Mouse (Mus musculus) intestine, embryonic 15.5 days (tissue): Measurements from ENCODE around the gene Gm20388. TPM values are rescaled to one million over a fixed set of nuclear protein-coding genes. Genes with fewer than 3 reads are reported as not detected.
A peak's percentile ranks its signal among the peaks of the same experiment; 100 is the strongest.

Experiments used
- ATAC-seq: fragments of 200-750 bp; cut with Nextera tagmentation; 2 replicates; pipeline ENCODE4 v1.8.0; 2017; ENCODE audit warnings: moderate TSS enrichment, moderate library complexity
- H3K27ac ChIP-seq: fragments of 300-500 bp; sonication (generic); 2 replicates; pipeline ENCODE4 v1.5.1; 2015; ENCODE audit warnings: mild to moderate bottlenecking, inconsistent platforms
- H3K27me3 ChIP-seq: fragments of 300-500 bp; sonication (generic); replicated peaks from 2 replicates; pipeline ENCODE4 v1.6.1; 2015; ENCODE audit warnings: inconsistent platforms
- H3K36me3 ChIP-seq: fragments of 300-500 bp; sonication (generic); 2 replicates; pipeline ENCODE4 v1.6.1; 2015; ENCODE audit warnings: inconsistent platforms
- H3K4me1 ChIP-seq: fragments of 300-500 bp; sonication (generic); replicated peaks from 2 replicates; pipeline ENCODE4 v1.6.1; 2015; ENCODE audit warnings: inconsistent platforms
- H3K4me2 ChIP-seq: fragments of 300-500 bp; sonication (generic); replicated peaks from 2 replicates; pipeline ENCODE4 v1.6.1; 2015; ENCODE audit warnings: mild to moderate bottlenecking, inconsistent platforms
- H3K4me3 ChIP-seq: fragments of 300-500 bp; sonication (generic); replicated peaks from 2 replicates; pipeline ENCODE4 v1.5.1; 2015; ENCODE audit warnings: inconsistent platforms
- H3K9ac ChIP-seq: fragments of 300-500 bp; sonication (generic); 2 replicates; pipeline ENCODE4 v1.6.1; 2015; ENCODE audit warnings: inconsistent platforms
- H3K9me3 ChIP-seq: fragments of 300-500 bp; sonication (generic); 2 replicates; pipeline ENCODE4 v1.6.1; 2016; ENCODE audit warnings: inconsistent platforms
- WGBS: fragments of 180-500 bp; shearing (Covaris S2); methylation state at CpG from one replicate; pipeline ENCODE4 v1.1.7; 2015; 5-methylcytosine and 5-hydroxymethylcytosine counted together
- polyA plus RNA-seq: library from polyadenylated mRNA; unstranded; fragments of >200 nt; fragmentation: Nextera tagmentation; extraction: Ambion mirVana; gene quantifications from 2 replicates; pipeline ENCODE4 v1.2.1, GENCODE M21; 2015

Gene Gm20388
- polyA plus RNA-seq, 1 experiment from 2014 or later = not detected

DNA sequence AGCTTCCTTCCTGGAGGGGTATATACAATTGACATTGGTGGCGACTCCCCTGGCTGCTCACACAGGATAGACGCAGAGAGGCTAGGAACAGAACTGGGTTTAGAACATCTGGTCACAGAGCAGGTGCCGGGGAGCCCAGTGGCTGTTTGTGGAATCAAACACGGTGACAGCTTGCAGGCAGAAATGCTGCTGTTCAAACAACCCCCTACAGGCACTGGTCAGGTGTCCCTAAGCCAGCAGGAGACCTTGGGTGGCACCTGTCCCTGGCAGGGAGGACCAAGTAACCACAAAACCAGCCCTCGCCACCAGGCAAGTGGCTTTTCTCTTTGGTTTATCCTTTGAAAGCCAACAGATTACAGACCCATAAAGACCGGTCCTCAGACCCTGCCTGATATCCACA is 2761.3 kb downstream of the Gm20388 start:
- WGBS = 65% methylated on average over 6 of the region's 6 CpGs
- Histone ChIP-seq H3K27ac (no peak overlapping the region), H3K4me3 (no peak overlapping the region), H3K9ac (no peak overlapping the region), H3K27me3 (peaks cover 31% of the 10 kb centered on the region), H3K36me3 (no peaks in the 10 kb centered on the region), H3K4me1 (peaks cover 16% of the 10 kb centered on the region), H3K9me3 (no peaks in the 10 kb centered on the region), H3K4me2 (no peak overlapping the region)
- no peak for ATAC-seq

DNA sequence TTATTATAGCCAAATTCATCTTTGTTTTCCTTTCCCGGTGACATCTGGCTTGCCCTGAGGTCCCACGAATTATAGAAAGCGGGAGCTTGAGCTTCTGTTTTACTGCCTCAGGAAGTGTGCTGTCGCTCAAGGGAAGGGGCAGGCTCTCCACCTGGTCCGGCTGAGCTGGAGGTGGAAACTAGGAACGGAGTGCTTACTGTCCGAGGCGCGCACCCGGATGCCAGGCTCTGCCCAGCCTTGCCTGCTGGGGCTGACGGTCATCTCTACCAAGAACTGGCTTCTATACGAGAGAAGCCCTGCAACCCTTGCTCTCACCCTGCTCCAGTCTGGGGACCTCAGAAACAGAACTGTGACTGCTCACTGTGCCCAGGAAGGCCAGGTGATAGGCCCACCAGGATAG is 2763.3 kb downstream of the Gm20388 start:
- no peak for ATAC-seq
- Histone ChIP-seq H3K27me3 (peaks cover 51% of the 10 kb centered on the region), H3K36me3 (no peaks in the 10 kb centered on the region), H3K9ac (no peak overlapping the region), H3K27ac (no peak overlapping the region), H3K4me2 (no peak overlapping the region), H3K9me3 (no peaks in the 10 kb centered on the region), H3K4me1 (peaks cover 21% of the 10 kb centered on the region), H3K4me3 (no peak overlapping the region)
- WGBS = 70% methylated on average over 12 of the region's 12 CpGs

DNA sequence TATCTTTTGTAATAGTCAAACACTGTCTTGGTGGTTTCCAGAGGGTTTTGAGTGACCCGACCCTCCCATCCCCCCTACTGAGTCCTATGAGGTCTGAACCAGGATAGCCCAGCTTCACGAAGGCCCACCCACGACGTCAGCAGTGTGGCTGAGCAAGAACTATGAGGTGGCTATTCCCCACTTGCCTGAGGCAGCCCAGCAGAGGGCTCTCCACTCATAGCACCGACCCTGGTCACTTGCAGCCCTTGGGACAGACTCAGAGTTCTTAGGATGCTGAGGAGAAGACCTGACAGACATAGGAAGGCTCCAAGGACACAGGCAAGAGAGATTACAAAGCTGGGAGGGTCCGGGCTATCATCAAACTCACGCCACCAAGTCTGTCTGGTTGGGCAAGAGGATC is 2764.4 kb downstream of the Gm20388 start:
- no peaks in the 10 kb centered on the region for H3K36me3 ChIP-seq
- H3K27me3 ChIP-seq = peaks cover 60% of the 10 kb centered on the region
- H3K4me3 ChIP-seq = no peak overlapping the region
- no peak overlapping the region for H3K9ac ChIP-seq
- H3K27ac ChIP-seq = no peak overlapping the region
- H3K9me3 ChIP-seq = no peaks in the 10 kb centered on the region
- peaks cover 21% of the 10 kb centered on the region for H3K4me1 ChIP-seq
- H3K4me2 ChIP-seq = no peak overlapping the region
- 44% methylated on average over 7 of the region's 7 CpGs for WGBS
- ATAC-seq = no peak

DNA sequence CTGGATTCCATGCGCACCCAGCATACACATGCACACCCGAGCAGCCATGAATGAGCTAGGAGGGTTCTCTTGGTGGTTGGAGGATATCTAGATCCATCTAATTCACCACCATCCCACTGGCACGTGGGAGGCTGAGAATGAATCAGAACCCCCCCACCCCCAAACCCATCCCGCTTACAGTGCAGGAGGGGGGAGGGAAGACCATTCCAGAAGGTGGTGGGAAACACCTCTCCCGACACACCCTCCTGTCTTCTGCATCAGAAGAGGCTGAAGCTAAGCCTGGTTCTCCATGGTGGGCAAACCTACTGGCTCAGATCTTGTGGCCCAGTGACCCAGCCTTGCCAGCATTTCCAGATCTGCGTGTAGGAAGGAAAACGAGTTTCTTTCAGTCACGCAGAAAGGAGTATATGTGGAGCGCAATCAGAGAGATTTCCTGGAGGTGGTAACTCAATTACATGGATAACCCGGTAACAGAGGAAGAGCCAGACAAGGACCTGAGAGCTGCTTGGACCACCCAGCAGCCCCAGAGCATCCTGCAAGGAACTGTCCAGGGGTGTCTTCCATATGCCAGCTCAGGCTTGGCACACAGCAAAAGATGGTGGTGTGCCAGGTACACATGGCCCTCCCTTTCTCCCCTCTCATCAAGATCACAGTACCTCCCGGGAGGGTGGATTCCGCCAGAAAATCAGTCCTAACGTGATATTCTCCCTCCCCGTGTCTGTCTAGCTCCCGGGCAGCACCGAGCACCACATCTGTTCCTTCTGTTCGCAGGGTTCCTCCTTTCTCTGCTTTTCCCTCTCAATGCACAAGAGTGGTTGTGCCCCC is 2765.2 kb downstream of the Gm20388 start:
- H3K4me3 ChIP-seq = 0 out of 2 replicates have a peak overlapping the region, but pooled peaks have one; percentile 67
- H3K4me1 ChIP-seq = peaks cover 21% of the 10 kb centered on the region
- H3K9me3 ChIP-seq = no peaks in the 10 kb centered on the region
- no peak overlapping the region for H3K9ac ChIP-seq
- no peak for ATAC-seq
- no peaks in the 10 kb centered on the region for H3K36me3 ChIP-seq
- peak overlapping the region; percentile 97 for H3K4me2 ChIP-seq
- WGBS = 84% methylated on average over 17 of the region's 17 CpGs
- peaks cover 66% of the 10 kb centered on the region for H3K27me3 ChIP-seq
- H3K27ac ChIP-seq = no peak overlapping the region

DNA sequence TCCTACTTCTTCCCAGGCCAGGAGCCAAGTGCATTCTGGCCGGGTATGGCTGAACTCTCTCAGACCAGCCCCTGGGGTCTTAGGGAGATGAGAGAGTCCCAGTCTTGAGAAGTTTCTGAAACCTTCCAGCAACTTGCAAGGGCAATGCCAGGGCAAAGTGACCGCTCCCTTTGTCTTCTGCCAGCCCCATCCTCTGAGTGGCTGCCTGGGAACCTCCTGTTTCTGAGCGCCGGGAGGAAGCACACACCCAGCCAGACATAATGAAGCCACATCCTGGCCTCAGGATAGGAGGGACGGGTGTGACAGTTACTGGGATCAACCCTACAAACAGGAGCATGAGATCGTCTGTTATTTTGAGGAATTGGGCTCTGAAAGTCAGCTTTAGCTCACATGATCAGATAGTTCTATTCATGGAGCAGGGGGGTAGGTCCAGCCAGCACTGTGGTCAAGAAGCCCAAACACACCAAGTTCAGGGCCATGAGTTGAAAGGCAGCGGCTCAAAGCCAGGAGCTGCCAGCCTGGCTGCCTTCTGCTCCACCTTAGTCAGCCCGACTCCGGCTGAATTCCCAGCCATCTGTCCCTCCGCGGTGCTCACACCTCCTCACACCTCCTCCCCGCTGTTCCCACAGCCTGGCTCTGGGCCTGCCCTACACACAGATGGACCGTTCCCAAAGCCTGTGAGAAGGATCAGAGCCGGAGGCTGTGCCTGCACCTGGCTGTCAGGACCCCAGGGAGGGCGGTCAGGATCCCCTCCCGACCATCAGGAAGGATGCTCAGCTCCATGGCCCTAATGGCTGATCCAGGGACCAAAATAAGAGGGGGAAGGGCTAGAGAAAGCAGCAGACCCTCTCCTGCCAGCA is 2766.2 kb downstream of the Gm20388 start:
- peak; percentile 24; the same call in 1 of the 2 replicates for ATAC-seq
- H3K27me3 ChIP-seq = peaks cover 71% of the 10 kb centered on the region
- H3K9me3 ChIP-seq = no peaks in the 10 kb centered on the region
- H3K4me1 ChIP-seq = peaks cover 21% of the 10 kb centered on the region
- H3K4me2 ChIP-seq = peak overlapping the region; percentile 97
- no peaks in the 10 kb centered on the region for H3K36me3 ChIP-seq
- H3K27ac ChIP-seq = peak overlapping the region; percentile 48; the same call in 1 of the 2 replicates
- H3K4me3 ChIP-seq = peak overlapping the region; percentile 67
- WGBS = 13% methylated on average over 16 of the region's 16 CpGs
- peak overlapping the region; percentile 66 for H3K9ac ChIP-seq

DNA sequence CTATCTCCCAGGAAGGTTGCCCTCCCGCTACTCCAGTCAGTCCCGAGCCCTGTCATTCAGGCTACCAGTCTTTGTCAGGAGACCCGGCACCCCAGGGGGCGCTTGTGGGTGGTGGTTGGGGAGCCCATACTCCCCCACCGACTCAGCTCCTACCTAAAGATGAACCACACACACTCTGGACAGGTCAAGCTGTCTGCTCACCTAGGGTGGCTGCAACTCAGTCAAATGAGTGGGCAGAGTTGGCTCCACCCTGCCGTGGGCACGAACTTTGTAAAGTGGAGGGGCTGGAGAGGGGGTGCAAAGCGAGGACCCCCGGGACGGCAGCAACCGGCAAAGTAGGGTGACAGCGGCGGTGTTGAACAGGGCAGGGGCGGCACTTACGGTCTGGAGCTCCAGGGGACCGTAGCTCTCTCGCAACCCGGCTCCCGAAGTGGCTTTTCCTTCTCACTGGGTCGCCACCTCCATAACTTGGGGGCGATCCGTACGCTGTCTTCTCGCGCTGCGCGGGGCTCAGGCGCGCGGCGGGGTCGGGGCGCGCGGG is 2766.9 kb downstream of the Gm20388 start:
- ATAC-seq = peak; percentile 6; the same call in 1 of the 2 replicates
- H3K9me3 ChIP-seq = no peaks in the 10 kb centered on the region
- peak overlapping the region; percentile 97 for H3K4me2 ChIP-seq
- H3K27me3 ChIP-seq = peaks cover 67% of the 10 kb centered on the region
- 0 out of 2 replicates have a peak overlapping the region, but pooled peaks have one; percentile 48 for H3K27ac ChIP-seq
- peak overlapping the region; percentile 67 for H3K4me3 ChIP-seq
- H3K9ac ChIP-seq = peak overlapping the region; percentile 66
- H3K36me3 ChIP-seq = no peaks in the 10 kb centered on the region
- H3K4me1 ChIP-seq = peaks cover 21% of the 10 kb centered on the region
- WGBS = 2% methylated on average over 35 of the region's 35 CpGs

DNA sequence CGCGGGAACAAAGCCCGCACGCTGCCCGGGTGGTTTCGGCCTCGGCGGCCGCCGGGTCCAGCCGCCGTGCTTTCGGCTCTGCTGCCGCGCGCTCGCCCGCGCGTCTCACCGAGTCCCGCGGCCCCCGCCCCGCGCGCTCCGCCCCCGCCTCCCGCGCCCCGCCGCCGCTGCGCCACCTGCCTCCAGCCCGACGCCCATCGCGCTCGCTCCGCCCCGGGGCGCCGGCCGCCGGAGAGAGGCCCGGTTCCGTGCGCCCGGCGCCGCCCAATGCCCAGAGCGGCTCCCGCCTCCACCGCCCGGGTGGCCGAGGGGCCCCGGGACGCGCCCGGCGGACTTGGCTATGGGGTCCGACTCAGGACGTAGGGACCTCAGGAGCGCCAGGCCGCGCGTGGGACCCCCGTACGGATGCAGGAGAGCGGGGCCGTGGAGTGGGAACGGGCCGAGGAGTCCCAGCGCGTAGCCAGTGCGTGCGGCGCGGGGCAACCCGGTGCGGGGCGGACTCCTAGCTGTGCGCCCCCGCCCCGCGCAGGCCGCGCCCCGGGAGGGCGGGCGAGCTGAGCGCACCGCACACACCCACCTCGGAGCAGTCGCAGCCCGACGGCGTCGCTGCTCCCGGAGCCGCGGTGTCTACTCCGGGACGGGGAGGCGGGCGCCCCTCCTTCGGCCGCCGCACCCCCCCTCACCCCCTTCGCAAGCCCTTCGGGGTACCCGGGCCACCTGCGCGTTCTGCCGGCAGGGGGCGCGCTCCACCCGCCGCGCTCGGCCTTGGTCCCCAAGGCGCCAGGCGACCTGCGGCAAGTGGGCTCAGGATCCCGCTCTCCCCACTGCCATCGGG is 2767.6 kb downstream of the Gm20388 start:
- Histone ChIP-seq H3K9ac (peak overlapping the region; percentile 66), H3K4me1 (peaks cover 20% of the 10 kb centered on the region), H3K27me3 (peaks cover 61% of the 10 kb centered on the region), H3K9me3 (no peaks in the 10 kb centered on the region), H3K36me3 (no peaks in the 10 kb centered on the region), H3K4me3 (peak overlapping the region; percentile 67), H3K27ac (peak overlapping the region; percentile 57), H3K4me2 (peak overlapping the region; percentile 97)
- peak; percentile 90 for ATAC-seq
- under 1% methylated on average over 107 of the region's 127 CpGs for WGBS

DNA sequence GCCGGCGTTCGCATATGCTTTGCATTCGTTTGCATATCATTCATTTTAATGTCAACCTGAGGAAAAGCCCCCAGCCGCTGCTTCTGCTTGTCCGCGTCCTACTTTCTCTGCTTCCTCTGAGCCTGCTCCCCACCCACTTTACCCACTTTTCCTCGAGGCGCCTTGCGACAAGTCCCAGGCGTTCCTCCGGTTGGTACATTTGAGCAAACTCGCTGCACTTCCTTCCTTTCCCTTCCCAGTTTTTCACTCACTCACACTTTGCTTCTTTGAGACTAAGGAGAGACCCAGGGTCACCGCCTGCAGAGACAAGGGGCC is 2768.2 kb downstream of the Gm20388 start:
- peak overlapping the region; percentile 67 for H3K4me3 ChIP-seq
- H3K9me3 ChIP-seq = no peaks in the 10 kb centered on the region
- WGBS = 3% methylated on average over 14 of the region's 14 CpGs
- H3K4me1 ChIP-seq = peaks cover 19% of the 10 kb centered on the region
- H3K9ac ChIP-seq = no peak overlapping the region
- no peak for ATAC-seq
- peak overlapping the region; percentile 97 for H3K4me2 ChIP-seq
- no peaks in the 10 kb centered on the region for H3K36me3 ChIP-seq
- peak overlapping the region; percentile 57 for H3K27ac ChIP-seq
- peaks cover 61% of the 10 kb centered on the region for H3K27me3 ChIP-seq

DNA sequence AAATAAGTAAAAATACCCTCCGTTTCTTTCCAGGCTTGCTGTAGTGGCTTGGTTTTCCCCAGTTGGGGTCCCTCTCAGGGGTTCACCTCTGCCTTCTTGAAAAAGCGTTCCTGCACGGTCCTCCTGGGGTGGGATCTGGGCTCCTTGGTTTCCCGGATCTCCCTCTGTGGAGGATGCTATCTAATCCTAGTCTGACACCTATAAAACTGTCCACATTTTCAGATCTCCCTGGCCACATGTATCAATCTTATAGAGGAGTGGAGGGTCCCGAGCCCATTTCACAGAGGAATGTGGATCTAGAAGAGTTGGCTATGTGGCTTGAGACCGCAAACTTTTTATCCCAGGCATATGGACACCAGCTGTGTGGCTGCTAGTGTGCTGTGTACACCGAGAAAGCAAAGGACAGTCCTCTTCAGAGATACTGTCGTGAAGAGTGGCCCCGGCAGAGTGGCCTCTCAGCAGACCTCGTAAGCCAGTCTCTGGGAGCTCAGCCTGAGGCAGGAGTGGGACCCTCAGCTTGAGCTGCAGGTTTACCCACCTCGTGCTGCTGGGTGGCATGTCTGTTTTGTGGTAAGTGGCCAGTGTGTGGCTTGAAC is 2768.8 kb downstream of the Gm20388 start:
- Histone ChIP-seq H3K27ac (no peak overlapping the region), H3K27me3 (peaks cover 60% of the 10 kb centered on the region), H3K4me1 (peaks cover 16% of the 10 kb centered on the region), H3K4me3 (0 out of 2 replicates have a peak overlapping the region, but pooled peaks have one; percentile 67), H3K9ac (no peak overlapping the region), H3K9me3 (no peaks in the 10 kb centered on the region), H3K36me3 (no peaks in the 10 kb centered on the region), H3K4me2 (peak overlapping the region; percentile 97)
- ATAC-seq = no peak
- WGBS = 31% methylated on average over 11 of the region's 11 CpGs

DNA sequence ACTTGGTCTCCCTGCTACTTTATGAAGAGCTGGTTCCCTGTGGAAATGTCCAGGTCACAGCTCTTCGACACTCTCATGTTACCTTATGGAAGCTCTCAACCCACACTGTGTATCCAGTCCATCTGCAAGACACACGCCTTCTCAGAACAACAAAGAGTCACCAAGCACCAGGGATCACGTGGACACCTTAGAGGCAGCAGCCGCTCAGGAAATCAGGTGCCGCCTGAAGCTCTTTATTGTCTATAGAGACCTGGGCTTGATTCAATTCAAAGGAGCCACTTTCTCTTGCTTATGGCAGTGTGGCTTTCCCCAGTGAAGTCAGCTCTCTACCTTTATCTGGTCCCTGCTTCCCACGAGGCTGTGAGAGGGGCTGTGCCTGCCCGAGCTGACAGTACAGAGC is 2769.5 kb downstream of the Gm20388 start:
- 35% methylated on average over 7 of the region's 7 CpGs for WGBS
- peaks cover 61% of the 10 kb centered on the region for H3K27me3 ChIP-seq
- no peak overlapping the region for H3K9ac ChIP-seq
- no peaks in the 10 kb centered on the region for H3K9me3 ChIP-seq
- no peak overlapping the region for H3K27ac ChIP-seq
- ATAC-seq = no peak
- no peaks in the 10 kb centered on the region for H3K36me3 ChIP-seq
- H3K4me2 ChIP-seq = no peak overlapping the region
- no peak overlapping the region for H3K4me3 ChIP-seq
- H3K4me1 ChIP-seq = peaks cover 16% of the 10 kb centered on the region

DNA sequence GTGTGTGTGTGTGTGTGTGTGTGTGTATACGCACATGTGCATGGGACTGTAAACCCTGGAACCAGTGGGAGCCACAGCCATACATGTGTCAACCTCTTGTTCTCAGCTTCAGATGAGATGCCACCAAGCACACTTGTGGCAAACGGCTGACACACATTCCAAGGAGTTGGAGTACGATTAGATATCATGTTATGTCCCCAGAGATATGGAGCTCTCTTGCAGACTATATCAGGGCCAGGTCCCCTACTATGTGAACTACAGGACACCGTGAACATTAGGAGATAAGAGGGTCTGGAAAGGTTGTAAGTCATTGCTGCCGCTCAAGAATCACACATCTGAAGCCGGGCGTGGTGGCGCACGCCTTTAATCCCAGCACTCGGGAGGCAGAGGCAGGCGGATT is 2772.2 kb downstream of the Gm20388 start:
- Histone ChIP-seq H3K27ac (no peak overlapping the region), H3K36me3 (no peaks in the 10 kb centered on the region), H3K9me3 (no peaks in the 10 kb centered on the region), H3K9ac (no peak overlapping the region), H3K27me3 (peaks cover 53% of the 10 kb centered on the region), H3K4me2 (no peak overlapping the region), H3K4me1 (peaks cover 6% of the 10 kb centered on the region), H3K4me3 (no peak overlapping the region)
- ATAC-seq = no peak
- 83% methylated on average over 11 of the region's 11 CpGs for WGBS
